Mouse (Mus musculus): ENCODE measurements around the gene Krtap5-4.

DNA sequence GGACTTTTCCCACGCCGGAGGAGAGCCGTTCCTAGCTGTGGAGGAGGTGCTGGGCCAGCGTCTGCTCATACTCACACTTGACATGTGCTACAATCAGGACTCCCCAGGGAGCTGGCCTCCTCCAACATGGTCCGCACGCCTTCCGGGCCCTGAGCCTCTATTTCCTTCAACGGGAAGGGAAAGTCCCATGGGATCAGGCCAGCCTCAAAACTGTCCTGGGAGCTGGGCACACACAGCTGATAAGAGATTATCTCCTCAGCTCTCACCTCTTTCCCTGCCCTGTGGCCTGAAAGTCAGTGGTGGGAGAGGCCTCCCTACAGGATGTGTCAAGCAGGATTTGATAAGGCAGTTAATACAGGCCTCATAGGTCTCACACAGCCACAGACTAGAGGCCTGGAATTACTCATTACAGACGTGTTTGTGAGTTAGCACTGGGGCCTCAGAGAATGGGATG is 26.9 kb downstream of the Krtap5-4 start:
- TF ChIP-seq FLI1 (IDR thresholded peaks at IDR 0.05; ENCODE audit: low read length) (no peak), GATA1 (IDR thresholded peaks at IDR 0.05; ENCODE audit: borderline replicate concordance, low read length) (no peak)
